Mouse (Mus musculus) heart, adult 9 months (tissue): ENCODE data around the gene Brd9.

ENCODE experiments used
- DNase-seq, 2 experiments: peaks; one replicate each; pipeline ENCODE4 v3.0.0; 2022; ENCODE audit warnings: low spot score in 2 of 2

Brd9 gene

GRCm38 (mm10) chr13:73937321-73938176 is at the start of gene Brd9, which contains the start of gene Trip13:
TSS of gene Brd9 (plus strand) at chr13:73937811.
TSS of gene Trip13 (minus strand) at chr13:73937784.
- DNase-seq = peak; percentile 84 to 90

DNA sequence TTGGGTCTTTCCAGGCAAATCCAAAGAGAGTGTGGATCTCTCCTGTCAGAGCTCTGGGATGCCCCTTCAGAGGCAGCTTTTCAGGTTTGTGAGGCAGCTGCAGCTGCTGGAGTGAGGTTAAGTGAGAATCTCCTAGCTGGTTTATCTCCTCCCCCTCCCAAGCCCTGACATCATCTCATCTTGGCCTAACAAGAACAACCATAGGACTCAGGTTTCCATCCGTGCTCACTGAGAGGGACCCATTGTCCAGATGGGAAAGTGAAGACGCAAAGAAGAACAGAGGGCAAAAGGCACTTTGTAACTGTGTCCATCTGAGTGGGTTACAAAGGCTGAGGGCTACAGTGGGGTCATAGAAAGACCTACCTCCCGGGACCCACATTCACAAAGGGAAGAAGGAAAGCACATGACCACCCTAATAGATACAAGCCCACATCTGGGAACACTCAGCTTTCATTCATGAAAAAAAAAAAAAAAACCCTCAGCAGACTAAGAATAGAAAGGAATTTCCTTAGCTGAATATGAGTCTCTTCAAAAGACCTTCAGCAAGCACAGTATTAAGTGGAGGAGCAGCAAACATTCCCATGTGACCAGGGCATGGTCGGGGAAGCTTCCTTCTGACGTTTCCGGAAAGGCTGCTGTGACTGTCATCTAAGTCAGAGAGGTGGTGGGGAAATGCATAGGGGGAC is 45.0 kb upstream of the Brd9 start:
- peak; percentile 15 to 53 for DNase-seq

DNA sequence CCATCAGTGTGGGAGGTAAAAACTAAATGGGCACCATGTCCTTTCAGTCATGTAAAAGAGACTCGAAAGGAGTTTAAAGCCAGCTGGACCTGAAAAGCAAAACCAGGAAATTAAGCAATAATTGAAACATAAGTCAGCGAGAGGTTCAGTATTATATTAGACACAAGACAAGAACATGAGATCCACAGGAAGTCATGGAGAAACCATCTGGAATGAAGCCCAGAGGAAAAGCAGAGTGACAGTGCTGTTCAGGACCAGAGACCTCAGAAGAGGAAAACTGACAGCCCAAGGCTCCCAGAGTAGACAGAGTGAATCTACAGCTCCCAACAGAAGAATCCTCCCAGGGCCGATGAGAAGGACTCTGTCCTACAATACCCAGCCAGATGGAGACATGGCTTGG is 40.0 kb upstream of the Brd9 start:
- DNase-seq = peak; percentile 19 to 41

DNA sequence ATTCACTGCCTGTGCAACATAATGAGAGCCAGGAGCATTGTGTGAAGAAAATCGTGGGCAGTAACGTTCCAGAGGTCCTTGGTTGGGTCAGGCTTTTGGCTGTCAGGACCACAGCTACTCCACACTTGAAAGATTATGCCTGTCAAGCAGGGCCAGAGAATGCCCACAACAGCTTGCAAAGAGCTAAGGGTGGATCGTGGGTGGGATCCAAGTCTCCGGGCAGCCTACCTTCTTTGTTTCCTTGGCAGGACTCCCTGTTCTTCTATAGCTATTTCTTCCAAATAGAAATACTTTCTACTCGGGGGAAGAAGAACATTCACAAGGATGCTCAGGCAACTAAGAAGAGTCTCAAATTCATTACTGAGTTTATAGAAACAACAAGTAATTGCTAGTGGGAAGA is 30.5 kb upstream of the Brd9 start:
- DNase-seq = no peak

DNA sequence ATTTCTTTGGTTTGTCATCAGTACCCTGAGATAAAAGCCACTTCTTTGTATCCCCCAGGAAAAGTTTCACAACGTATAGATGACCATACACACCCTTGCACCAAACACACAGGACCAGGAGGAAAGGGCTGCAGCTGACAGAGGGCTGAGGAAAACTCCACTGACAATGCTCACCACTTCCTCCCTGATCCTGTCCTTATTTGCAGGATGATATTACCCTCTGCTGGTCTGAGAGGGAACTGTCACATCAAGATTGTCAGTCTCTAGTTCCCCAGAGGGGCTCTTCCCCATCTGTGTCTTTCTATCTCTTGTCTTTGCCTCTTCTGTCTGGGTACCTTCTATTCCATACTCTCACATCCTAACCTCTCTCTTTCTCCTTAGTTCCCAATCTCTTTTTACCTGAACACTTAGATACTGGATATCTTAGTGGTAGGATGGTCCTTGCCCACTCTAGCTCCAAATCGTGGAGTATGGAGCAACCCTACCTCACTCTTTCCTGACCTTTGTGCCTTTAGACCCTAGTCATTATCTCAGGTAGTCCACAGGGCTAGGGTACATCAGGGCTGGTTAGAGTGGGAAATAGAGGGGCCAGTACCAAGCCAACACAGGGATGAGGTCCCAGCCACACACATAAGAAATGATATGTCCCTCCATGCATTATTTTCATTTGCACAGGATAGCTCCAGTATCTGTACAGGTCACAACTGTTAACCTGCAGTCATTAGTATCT is 29.8 kb upstream of the Brd9 start:
- DNase-seq = peak; percentile 9 to 17

- no peak for DNase-seq
These were observed 24.5 kb upstream of the Brd9 start for GRCm38 (mm10) chr13:73913066-73913465.

DNA sequence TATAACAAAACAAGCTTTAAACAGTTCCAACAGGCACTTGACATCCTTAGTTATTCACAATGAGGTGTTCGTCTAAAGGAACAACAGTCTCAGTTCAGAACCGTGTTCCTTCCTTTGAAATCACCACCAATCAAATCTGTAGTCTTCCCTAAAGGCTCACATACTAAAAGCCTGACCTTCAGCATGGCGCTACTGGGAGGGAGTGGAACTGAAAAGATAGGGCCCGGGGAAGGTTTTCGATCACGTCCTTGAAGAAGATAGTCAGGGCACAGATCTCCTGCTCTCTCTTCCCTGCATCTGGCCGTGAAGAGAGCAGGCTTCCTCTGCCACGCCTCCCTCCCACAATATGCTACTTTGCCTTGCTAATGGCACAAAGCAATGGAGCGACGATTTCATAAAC is 5.4 kb upstream of the Brd9 start:
- DNase-seq = no peak

DNA sequence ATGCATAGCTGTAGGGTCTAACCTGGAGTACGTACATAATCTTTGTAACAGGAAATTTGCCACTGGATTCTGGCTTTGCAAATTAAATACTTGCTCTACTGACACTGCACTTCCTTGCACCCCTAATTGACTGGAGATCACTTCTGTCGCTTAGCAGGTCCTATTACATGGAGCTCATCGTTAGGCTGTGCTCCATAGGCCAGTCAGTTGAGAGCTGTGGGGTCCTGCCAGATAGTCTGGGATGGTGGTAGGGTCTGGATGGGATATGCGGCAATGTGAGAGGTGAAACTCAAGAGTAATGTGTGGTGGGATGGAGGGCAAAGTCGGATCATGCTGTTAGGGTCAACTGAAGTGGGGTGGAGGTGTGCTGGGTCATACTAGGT is 682 bp upstream of the Brd9 start:
- no peak for DNase-seq

- no peak for DNase-seq
These were observed 558 bp downstream of the Brd9 start for GRCm38 (mm10) chr13:73938177-73938560.

- DNase-seq = no peak
These were observed 1.5 kb downstream of the Brd9 start for GRCm38 (mm10) chr13:73939101-73939500.

- no peak for DNase-seq
These were observed 7.0 kb downstream of the Brd9 start for GRCm38 (mm10) chr13:73944606-73945005.

- DNase-seq = no peak
These were observed 16.0 kb downstream of the Brd9 start for GRCm38 (mm10) chr13:73953551-73954130.

DNA sequence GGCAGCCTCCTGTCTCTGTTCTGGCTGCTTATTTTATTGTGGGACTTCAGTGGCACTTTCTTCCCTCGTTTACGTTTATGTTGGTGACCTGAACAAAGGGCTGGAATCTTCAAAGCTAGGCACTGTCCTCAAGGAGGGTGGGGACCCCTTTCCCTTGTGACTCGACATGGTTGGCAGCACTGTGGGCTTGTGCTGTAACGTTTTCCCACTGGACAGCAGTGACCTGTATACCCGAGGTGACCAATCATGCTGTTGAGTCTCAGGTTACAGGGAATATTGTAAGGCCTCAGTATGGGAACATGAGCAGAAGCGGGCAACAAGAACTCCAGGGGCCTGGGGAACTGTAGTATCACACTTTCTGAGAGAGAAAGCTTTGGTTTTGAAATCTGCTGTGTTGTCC is 17.1 kb downstream of the Brd9 start:
- DNase-seq = no peak

GRCm38 (mm10) chr13:73955531-73955930 is 17.9 kb downstream of the Brd9 start:
- DNase-seq = no peak

DNA sequence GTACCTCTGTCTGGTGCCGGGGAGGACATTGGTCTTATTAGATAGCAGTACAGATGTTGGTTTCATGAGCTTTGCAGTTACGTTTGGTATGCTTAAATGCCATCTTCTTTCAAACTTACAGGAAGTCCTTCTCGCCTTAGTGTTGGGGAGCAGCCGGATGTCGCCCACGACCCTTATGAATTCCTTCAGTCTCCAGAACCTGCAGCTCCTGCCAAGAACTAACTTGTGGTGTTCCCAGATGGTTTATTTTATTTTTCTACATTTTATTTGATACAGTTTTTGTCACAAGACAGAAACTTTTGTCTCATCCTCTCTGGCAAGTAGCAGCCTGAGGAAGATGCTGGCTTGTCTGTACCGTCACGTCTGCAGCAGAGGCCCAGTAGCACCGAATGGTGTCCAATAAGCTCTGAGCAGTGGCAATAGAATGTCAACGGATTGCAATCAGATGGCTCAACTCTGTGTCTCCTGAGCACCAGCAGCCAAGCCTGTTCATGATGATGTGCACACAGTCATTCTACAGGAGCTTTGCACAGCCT is 22.6 kb downstream of the Brd9 start:
- DNase-seq = no peak

- DNase-seq = no peak
These were observed 23.6 kb downstream of the Brd9 start for GRCm38 (mm10) chr13:73961177-73961576.

DNA sequence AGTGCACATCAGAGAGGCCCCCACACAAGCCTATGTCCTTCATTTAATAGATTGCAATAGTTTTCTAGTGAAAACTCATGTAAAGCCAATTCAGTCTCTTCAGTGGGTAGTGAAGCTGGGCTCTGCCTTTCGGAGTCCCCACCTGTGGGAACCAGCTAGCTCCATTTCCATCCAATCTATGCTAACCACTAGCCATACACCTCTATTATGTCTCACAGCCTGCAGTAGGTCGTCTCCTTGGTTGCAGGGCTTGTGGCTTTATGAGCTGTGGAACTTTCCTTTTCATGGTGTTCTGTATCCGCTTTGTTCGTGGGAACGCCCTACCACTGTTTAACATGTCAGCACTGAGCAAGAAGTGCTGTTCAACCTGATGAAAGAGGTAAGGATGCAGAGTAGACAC is 25.9 kb downstream of the Brd9 start, which contains the start of gene Zdhhc11:
Zdhhc11 (plus strand) TSS at position 301 of the 400 bp plus-strand sequence.
- no peak for DNase-seq

- DNase-seq = peak; percentile 96 to 97
These were observed 33.2 kb downstream of the Brd9 start for GRCm38 (mm10) chr13:73970545-73971448.

- no peak for DNase-seq
These were observed 36.9 kb downstream of the Brd9 start for GRCm38 (mm10) chr13:73974523-73974922.

DNA sequence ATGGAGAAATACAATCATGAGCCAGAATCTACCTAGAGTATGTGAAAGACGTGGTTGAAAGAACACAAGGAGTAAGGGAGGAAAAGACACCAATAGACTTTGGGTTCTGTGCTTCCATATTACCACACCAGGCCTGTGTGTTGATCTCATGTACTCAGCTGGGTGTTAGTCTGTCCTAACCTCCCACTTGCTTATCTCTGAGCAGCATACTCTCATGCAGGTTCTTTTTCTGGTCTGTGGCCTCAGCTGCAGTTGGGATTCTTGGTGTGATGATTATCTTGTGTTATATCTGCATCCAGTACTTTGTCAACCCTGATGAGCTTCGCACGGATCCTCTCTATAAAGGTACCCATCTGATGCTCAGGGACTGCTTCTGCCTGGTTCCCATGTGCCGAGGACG is 39.3 kb downstream of the Brd9 start:
- no peak for DNase-seq

DNA sequence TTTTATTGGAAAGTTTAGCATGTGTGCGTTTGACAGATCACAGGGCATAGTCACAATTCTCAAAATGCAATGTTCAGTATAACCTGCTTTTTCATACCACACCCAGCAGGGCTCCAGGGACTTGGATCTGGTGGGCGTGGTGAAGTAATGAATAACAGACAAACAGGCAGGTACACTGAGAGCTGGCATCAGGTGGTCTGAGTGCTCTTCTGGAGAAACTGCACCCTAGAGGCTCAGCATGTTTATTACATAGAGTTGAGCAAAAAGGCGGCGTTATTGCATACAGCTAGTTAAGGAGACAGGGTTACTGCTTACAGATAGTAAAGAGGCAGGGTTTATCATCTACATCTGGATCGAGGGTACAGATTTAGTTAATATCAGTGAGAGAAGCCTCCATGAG is 52.7 kb downstream of the Brd9 start:
- no peak for DNase-seq
